20 mouse cellular contexts compared by ENCODE assay signal in the genomic region with DNA sequence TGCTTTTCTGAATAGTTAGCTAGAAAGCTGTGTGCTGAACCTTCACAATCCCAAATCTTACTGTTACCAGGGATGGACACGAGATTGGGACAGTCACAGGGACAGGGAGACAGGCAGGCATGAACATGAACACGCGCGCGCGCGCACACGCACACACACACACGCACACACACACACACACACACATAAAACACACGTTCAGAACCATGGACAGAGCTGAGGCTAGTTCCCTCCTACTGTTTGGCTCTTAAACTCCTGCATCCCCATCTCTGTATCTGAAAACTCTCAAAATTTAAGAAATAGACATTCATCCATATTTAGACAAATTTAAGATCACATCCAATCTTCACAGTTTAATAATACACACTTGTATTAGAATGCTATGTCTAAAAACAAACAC. TPM values are rescaled to one million over a fixed set of nuclear protein-coding genes. Genes with fewer than 3 reads are reported as not detected.
DNase-seq lines count a peak whose midpoint lies in the region; ATAC-seq and TF ChIP-seq lines count a peak whose summit lies in the region.
"Had no signal": no experiment of that assay in that cellular context is flagged by ENCODE, and none has a peak within 500 bp of the region (broad histone marks: within the 10 kb centered on the region; RNA-seq: fewer than 3 reads in every experiment).

No protein-coding gene starts in this region.

- H3K4me1 ChIP-seq in liver, embryonic 13.5 days (replicated peaks): peaks cover 82% of the 10 kb centered on the region
- H3K4me1 ChIP-seq in liver, embryonic 11.5 days (replicated peaks; ENCODE audit: control insufficient read depth, insufficient read depth, low read length): peaks cover 17% of the 10 kb centered on the region
- peaks cover 24 to 97% of the 10 kb centered on the region in 2 experiments for H3K4me1 ChIP-seq in CH12.LX (ENCODE audit: control insufficient read depth in 1 of 2, insufficient read depth in 2 of 2)

- dilution Hi-C loops in CH12.LX (cut with MboI; ENCODE audit: extremely low pct_ligation_motif_present, extremely low pct_unique_long_range_greater_than_20kb, low sequenced_read_pairs): no loop called here

- H3K27me3 ChIP-seq in liver, embryonic 13.5 days: no peaks in the 10 kb centered on the region
- no peaks in the 10 kb centered on the region for H3K27me3 ChIP-seq in liver, embryonic 11.5 days (replicated peaks; ENCODE audit: control insufficient read depth, insufficient read depth, low read length)
- H3K27me3 ChIP-seq in CH12.LX (replicated peaks): no peaks in the 10 kb centered on the region
- H3K27me3 ChIP-seq: embryonic facial prominence, embryonic 13.5 days; forebrain, embryonic 12.5 days had no signal

- peaks cover 92% of the 10 kb centered on the region for H3K79me2 ChIP-seq in CH12.LX (replicated peaks; ENCODE audit: control insufficient read depth, extremely low read depth, insufficient read depth, poor library complexity, severe bottlenecking)

- no peak overlapping the region for H3K4me2 ChIP-seq in liver, embryonic 13.5 days
- H3K4me2 ChIP-seq in liver, embryonic 11.5 days: no peak overlapping the region
- H3K4me2 ChIP-seq in CH12.LX (ENCODE audit: insufficient read depth, low read depth, poor library complexity, severe bottlenecking): no peak overlapping the region
- H3K4me2 ChIP-seq: embryonic facial prominence, embryonic 13.5 days; forebrain, embryonic 12.5 days had no signal

- H3K27ac ChIP-seq in liver, embryonic 13.5 days: 0 out of 2 replicates have a peak overlapping the region, but pooled peaks have one; percentile 2
- H3K27ac ChIP-seq in liver, embryonic 11.5 days (ENCODE audit: low read depth, low read length): no peak overlapping the region
- peak overlapping the region; percentile 40; the same call in 1 of the 2 replicates for H3K27ac ChIP-seq in CH12.LX (ENCODE audit: insufficient read depth, low read depth)
- H3K27ac ChIP-seq: embryonic facial prominence, embryonic 13.5 days; forebrain, embryonic 12.5 days; heart, adult 2 months had no signal

- TF ChIP-seq POLR2A in CH12.LX (IDR thresholded peaks at IDR 0.05; ENCODE audit: low read depth, low read length): no peak

- TF ChIP-seq RAD21 in CH12.LX (IDR thresholded peaks at IDR 0.05; ENCODE audit: low read depth, low read length): no peak

- H3K36me3 ChIP-seq in liver, embryonic 13.5 days: peaks cover 53% of the 10 kb centered on the region
- peaks cover 23% of the 10 kb centered on the region for H3K36me3 ChIP-seq in liver, embryonic 11.5 days (ENCODE audit: control insufficient read depth, insufficient read depth, low read length)
- peaks cover 27 to 83% of the 10 kb centered on the region in 2 experiments for H3K36me3 ChIP-seq in CH12.LX (replicated peaks in 1 of 2; ENCODE audit: control insufficient read depth in 1 of 2, insufficient read depth in 1 of 2, low read length in 1 of 2)

- H3K9ac ChIP-seq in liver, embryonic 13.5 days: no peak overlapping the region
- H3K9ac ChIP-seq in liver, embryonic 11.5 days (ENCODE audit: low read depth, low read length): no peak overlapping the region
- no peak overlapping the region for H3K9ac ChIP-seq in CH12.LX (ENCODE audit: insufficient read depth, low read depth)
- H3K9ac ChIP-seq: embryonic facial prominence, embryonic 13.5 days; forebrain, embryonic 12.5 days; liver, postnatal 0 days had no signal

- DNase-seq in liver, embryonic 13.5 days: no peak
- no peak for DNase-seq in liver, embryonic 11.5 days (ENCODE audit: low spot score)
- no peak for DNase-seq in CH12.LX (ENCODE audit: extremely low read depth)
- no peak for DNase-seq in adrenal gland, adult 18-20 months (ENCODE audit: low spot score in 2 of 2)
- no peak for DNase-seq in kidney, adult 18-20 months
- DNase-seq: cerebellum, adult 8-10 months; heart, adult 2 months; kidney, postnatal 14 days; left cerebral cortex, postnatal 4 days; liver, postnatal 0 days had no signal

- ATAC-seq in liver, embryonic 13.5 days (ENCODE audit: low read depth): no peak
- no peak for ATAC-seq in liver, embryonic 11.5 days (replicated peaks; ENCODE audit: low FRiP score)
- ATAC-seq in common myeloid progenitor, adult 5-6 weeks (replicated peaks; ENCODE audit: low read depth, poor library complexity, severe bottlenecking): 0 out of 2 replicates have a peak, but pooled peaks have one; percentile 30
- ATAC-seq in megakaryocyte progenitor cell, adult 5-6 weeks (replicated peaks; ENCODE audit: poor library complexity): peak; percentile 58
- ATAC-seq: liver, postnatal 0 days had no signal

- 92% methylated on average over 10 of the region's 10 CpGs for WGBS in liver, embryonic 13.5 days (ENCODE audit: insufficient replicate concordance)
- WGBS in liver, embryonic 11.5 days: 89% methylated on average over 10 of the region's 10 CpGs

- no peak for TF ChIP-seq EP300 in CH12.LX (IDR thresholded peaks at IDR 0.05; ENCODE audit: low read length)

- no peak overlapping the region for H3K4me3 ChIP-seq in liver, embryonic 13.5 days (replicated peaks)
- H3K4me3 ChIP-seq in liver, embryonic 11.5 days (ENCODE audit: low read depth, low read length): no peak overlapping the region
- no peak overlapping the region for H3K4me3 ChIP-seq in CH12.LX (replicated peaks in 1 of 3; ENCODE audit: low read depth in 2 of 3, low read length in 2 of 3, poor library complexity in 1 of 3)
- H3K4me3 ChIP-seq: embryonic facial prominence, embryonic 13.5 days; forebrain, embryonic 12.5 days; heart, adult 2 months had no signal

- H3K9me3 ChIP-seq in liver, embryonic 13.5 days (replicated peaks): no peaks in the 10 kb centered on the region
- no peaks in the 10 kb centered on the region for H3K9me3 ChIP-seq in liver, embryonic 11.5 days (ENCODE audit: control insufficient read depth, low read length)
- H3K9me3 ChIP-seq in CH12.LX (replicated peaks; ENCODE audit: low read length): no peaks in the 10 kb centered on the region
- H3K9me3 ChIP-seq: embryonic facial prominence, embryonic 13.5 days; forebrain, embryonic 12.5 days had no signal

- TF ChIP-seq CTCF in CH12.LX (conservative IDR thresholded peaks at IDR 0.05 in 1 of 2, IDR thresholded peaks at IDR 0.05 in 1 of 2; ENCODE audit: low read depth in 2 of 2, low read length in 2 of 2): no peak

- in situ Hi-C loops in CH12.LX (cut with MboI; ENCODE audit: low pct_ligation_motif_present, low pct_unique_long_range_greater_than_20kb, low sequenced_read_pairs): no loop called here

TF ChIP-seq in CH12.LX, 34 proteins besides CTCF, POLR2A, EP300 and RAD21:
- TF ChIP-seq MXI1 (IDR thresholded peaks at IDR 0.05; ENCODE audit: low read depth, low read length) (peak; percentile 42; the same call in 1 of the 2 replicates), IRF4 (IDR thresholded peaks at IDR 0.05; ENCODE audit: low read depth, low read length) (no peak), SIN3A (IDR thresholded peaks at IDR 0.05; ENCODE audit: low read length) (peak; percentile 71), POLR2AphosphoS2 (IDR thresholded peaks at IDR 0.05; ENCODE audit: low read depth, low read length) (no peak)

RNA-seq across cellular contexts. Expression of a gene that starts 37.2 kb away (rescaled TPM):
- not detected in 2 replicates for polyA plus RNA-seq in liver, embryonic 13.5 days (2015; fragmentation: Nextera tagmentation; extraction: Ambion mirVana)
- not detected in 2 replicates for polyA plus RNA-seq in liver, embryonic 11.5 days (2014; fragmentation: Nextera tagmentation; extraction: Ambion mirVana)
- total RNA-seq in CH12.LX (2012; rRNA removed) (not detected in 2 replicates), CH12.LX (2014; rRNA removed) (not detected in 2 replicates)
- polyA plus RNA-seq in CH12.LX (2012; ENCODE audit: insufficient read length, low read depth): not detected in 2 replicates
- not detected in 2 replicates for total RNA-seq in common myeloid progenitor, adult 5-6 weeks (2017)
- total RNA-seq in megakaryocyte progenitor cell, adult 5-6 weeks (2015): not detected in 2 replicates
- total RNA-seq in megakaryocyte progenitor cell, adult 5-6 weeks (2017): not detected in 2 replicates
- total RNA-seq in adrenal gland, adult 18-20 months (2021): not detected
- total RNA-seq: gastrocnemius, adult 18-20 months; heart, adult 2 months; heart, postnatal 10 days; layer of hippocampus, postnatal 25 days; left cerebral cortex, postnatal 4 days; megakaryocyte-erythroid progenitor cell, adult 5-6 weeks; neutrophil, adult 5-6 weeks had no signal
- polyA plus RNA-seq: embryonic facial prominence, embryonic 13.5 days; forebrain, embryonic 12.5 days; intestine, embryonic 14.5 days; liver, postnatal 0 days had no signal

RNA-seq across cellular contexts. Expression of a gene that starts 45.8 kb away (rescaled TPM):
- 62.4 and 67.1 TPM in 2 replicates for polyA plus RNA-seq in liver, embryonic 13.5 days (2015; fragmentation: Nextera tagmentation; extraction: Ambion mirVana)
- polyA plus RNA-seq in liver, embryonic 11.5 days (2014; fragmentation: Nextera tagmentation; extraction: Ambion mirVana): 24.9 and 25.4 TPM in 2 replicates
- total RNA-seq in CH12.LX (2012; rRNA removed): 26.0 and 28.4 TPM in 2 replicates
- 27.8 and 29.7 TPM in 2 replicates for total RNA-seq in CH12.LX (2014; rRNA removed)
- 24.4 and 26.2 TPM in 2 replicates for polyA plus RNA-seq in CH12.LX (2012; ENCODE audit: insufficient read length, low read depth)
- 9.1 and 9.8 TPM in 2 replicates for total RNA-seq in common myeloid progenitor, adult 5-6 weeks (2017)
- total RNA-seq in megakaryocyte progenitor cell, adult 5-6 weeks (2015): 4.5 and 5.8 TPM in 2 replicates
- total RNA-seq in megakaryocyte progenitor cell, adult 5-6 weeks (2017): 6.0 and 7.9 TPM in 2 replicates
- 100 to 1,000 TPM in 1 of 2 experiments, 10 to 100 TPM in 1; 61.8 to 134 TPM for total RNA-seq in adrenal gland, adult 18-20 months (2021)

Comparison
In these comparisons a context has a peak if more than half of its experiments do, and no peak if none do; other contexts are left out.
1. ATAC-seq: peak in common myeloid progenitor, adult 5-6 weeks (single experiment) and megakaryocyte progenitor cell, adult 5-6 weeks (single experiment); none in liver, embryonic 13.5 days (single experiment) and liver, embryonic 11.5 days (single experiment).